Mouse (Mus musculus): ENCODE data around the gene Tshb. TPM values are rescaled to one million over a fixed set of nuclear protein-coding genes. Genes with fewer than 3 reads are reported as not detected.

Tshb gene
- total and polyA plus RNA-seq, 2 experiments from 2014 or later: not detected

DNA sequence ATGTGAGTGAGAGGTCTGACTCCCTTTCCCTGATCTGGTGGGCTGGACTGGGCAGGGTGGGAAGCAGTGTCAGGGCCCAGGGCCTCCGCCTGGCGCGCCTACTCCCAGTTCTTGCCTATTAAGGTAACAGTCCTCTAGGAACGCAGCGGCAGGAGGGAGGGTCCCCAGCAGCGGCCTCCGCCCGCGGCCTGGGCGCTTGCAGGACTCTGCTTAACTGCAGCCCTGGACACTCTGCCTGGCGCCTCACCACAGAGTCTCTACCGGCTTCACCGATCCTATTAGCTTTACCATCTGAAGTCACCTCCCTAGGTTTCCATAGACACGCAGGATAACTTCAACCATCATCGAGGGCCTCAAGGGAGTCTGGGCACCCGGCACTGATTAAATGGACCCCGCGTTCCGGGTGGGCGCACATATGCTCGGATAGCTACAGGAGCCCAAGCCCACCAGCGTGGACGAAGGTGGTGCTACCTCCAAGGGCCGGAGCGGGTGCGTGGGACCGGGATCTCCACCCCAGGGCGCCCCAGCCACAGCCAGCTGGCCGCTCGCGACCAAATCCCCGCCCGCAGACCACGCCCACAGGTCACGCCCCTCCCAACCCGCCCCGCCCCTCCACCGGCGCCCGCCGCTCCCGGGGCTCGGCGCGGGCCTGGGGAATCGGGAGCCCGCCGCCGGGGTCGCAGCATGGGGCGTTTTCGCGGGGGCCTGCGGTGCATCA, 48.0 kb downstream of the Tshb start, which contains the start of gene Tspan2:
Tspan2 (plus strand) TSS at position 217 of the 718 bp plus-strand sequence.
- peaks cover 34% of the 10 kb centered on the region for H3K4me1 ChIP-seq (ENCODE audit: control insufficient read depth, insufficient read depth)

DNA sequence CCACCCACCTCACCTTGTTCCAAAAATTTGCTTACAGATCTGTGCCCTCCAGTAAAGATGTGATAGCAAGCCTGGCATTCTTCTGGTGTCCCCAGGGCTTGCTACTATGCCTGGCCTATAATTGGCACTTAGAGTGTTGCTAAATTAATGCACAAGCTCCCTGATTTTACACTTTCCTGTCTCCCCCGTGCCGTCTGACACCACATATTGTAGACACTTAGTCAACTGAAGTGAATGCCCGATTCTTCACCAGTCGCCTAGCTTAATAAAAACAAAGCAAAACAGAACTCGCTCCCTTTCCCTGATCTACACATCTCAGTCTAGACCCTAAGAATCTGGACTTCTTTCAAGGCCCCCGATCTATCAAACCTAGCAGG, 48.6 kb downstream of the Tshb start:
- H3K27me3 ChIP-seq (ENCODE audit: control insufficient read depth, insufficient read depth, low read length): no peaks in the 10 kb centered on the region
- peak overlapping the region; percentile 93 for H3K4me2 ChIP-seq (ENCODE audit: low read depth, low read length)
- 11% methylated on average over 6 of the region's 6 CpGs for WGBS
- H3K4me1 ChIP-seq (ENCODE audit: control insufficient read depth, insufficient read depth): peaks cover 34% of the 10 kb centered on the region
- TF ChIP-seq CTCF (IDR thresholded peaks at IDR 0.05; ENCODE audit: low read depth) (no peak), EP300 (IDR thresholded peaks at IDR 0.05; ENCODE audit: low read depth) (no peak)
- peak overlapping the region; percentile 72 for H3K4me3 ChIP-seq (ENCODE audit: low read depth, low read length)
- DNase-seq (ENCODE audit: low spot score): no peak
- H3K27ac ChIP-seq (ENCODE audit: low read depth): peak overlapping the region; percentile 93
- peak overlapping the region; percentile 65 for H3K9ac ChIP-seq (replicated peaks; ENCODE audit: low read depth, low read length)
- no peaks in the 10 kb centered on the region for H3K9me3 ChIP-seq (replicated peaks; ENCODE audit: control insufficient read depth, low read length)
- H3K36me3 ChIP-seq (replicated peaks; ENCODE audit: control insufficient read depth, insufficient read depth, low read length): no peaks in the 10 kb centered on the region
- no peak for ATAC-seq (ENCODE audit: insufficient read depth, low read depth)

More for the DNA sequence above, 48.0 kb downstream of the Tshb start, which contains the start of gene Tspan2:
- no peaks in the 10 kb centered on the region for H3K36me3 ChIP-seq (replicated peaks; ENCODE audit: control insufficient read depth, insufficient read depth, low read length)
- no peak for TF ChIP-seq EP300 (IDR thresholded peaks at IDR 0.05; ENCODE audit: low read depth)
- H3K9me3 ChIP-seq (replicated peaks; ENCODE audit: control insufficient read depth, low read length): no peaks in the 10 kb centered on the region
- DNase-seq (ENCODE audit: low spot score) (peak; percentile 59), ATAC-seq (ENCODE audit: insufficient read depth, low read depth) (peak; percentile 88)
- peak within 1 kb of the TSS; percentile 93 for H3K27ac ChIP-seq (ENCODE audit: low read depth)
- peak within 1 kb of the TSS; percentile 72 for H3K4me3 ChIP-seq (ENCODE audit: low read depth, low read length)
- H3K9ac ChIP-seq (replicated peaks; ENCODE audit: low read depth, low read length): peak within 1 kb of the TSS; percentile 65
- H3K27me3 ChIP-seq (ENCODE audit: control insufficient read depth, insufficient read depth, low read length): no peaks in the 10 kb centered on the region
- WGBS: under 1% methylated on average over 51 of the region's 54 CpGs
- H3K4me2 ChIP-seq (ENCODE audit: low read depth, low read length): peak within 1 kb of the TSS; percentile 93

DNA sequence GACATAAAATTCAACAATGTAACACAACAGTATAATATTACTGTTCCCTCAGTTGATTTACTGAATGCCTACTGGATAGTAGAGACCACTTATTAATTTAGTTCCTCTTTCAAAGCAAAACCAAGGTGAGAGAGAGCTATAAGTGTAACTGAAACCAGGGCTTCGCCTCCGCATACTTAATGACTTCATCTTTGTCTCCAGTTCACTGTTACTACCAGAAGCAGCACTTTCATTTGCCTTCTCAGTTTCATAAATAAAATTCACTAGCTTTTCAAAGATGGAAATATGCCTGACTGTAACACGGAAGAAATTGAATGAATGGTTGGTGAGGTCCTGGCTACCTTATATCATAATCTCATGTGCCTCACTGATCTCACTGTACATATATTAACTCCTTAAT, 49.5 kb downstream of the Tshb start:
- peaks cover 30% of the 10 kb centered on the region for H3K4me1 ChIP-seq (ENCODE audit: control insufficient read depth, insufficient read depth)
- no peak overlapping the region for H3K4me3 ChIP-seq (ENCODE audit: low read depth, low read length)
- DNase-seq (ENCODE audit: low spot score) (no peak), ATAC-seq (ENCODE audit: insufficient read depth, low read depth) (no peak)
- no peak overlapping the region for H3K4me2 ChIP-seq (ENCODE audit: low read depth, low read length)
- H3K27ac ChIP-seq (ENCODE audit: low read depth): no peak overlapping the region
- no peaks in the 10 kb centered on the region for H3K9me3 ChIP-seq (replicated peaks; ENCODE audit: control insufficient read depth, low read length)
- no peak overlapping the region for H3K9ac ChIP-seq (replicated peaks; ENCODE audit: low read depth, low read length)
- no peaks in the 10 kb centered on the region for H3K27me3 ChIP-seq (ENCODE audit: control insufficient read depth, insufficient read depth, low read length)
- WGBS: 92% methylated on average over 3 of the region's 3 CpGs
- TF ChIP-seq EP300 (IDR thresholded peaks at IDR 0.05; ENCODE audit: low read depth): no peak
- TF ChIP-seq CTCF (IDR thresholded peaks at IDR 0.05; ENCODE audit: low read depth): no peak
- H3K36me3 ChIP-seq (replicated peaks; ENCODE audit: control insufficient read depth, insufficient read depth, low read length): no peaks in the 10 kb centered on the region

DNA sequence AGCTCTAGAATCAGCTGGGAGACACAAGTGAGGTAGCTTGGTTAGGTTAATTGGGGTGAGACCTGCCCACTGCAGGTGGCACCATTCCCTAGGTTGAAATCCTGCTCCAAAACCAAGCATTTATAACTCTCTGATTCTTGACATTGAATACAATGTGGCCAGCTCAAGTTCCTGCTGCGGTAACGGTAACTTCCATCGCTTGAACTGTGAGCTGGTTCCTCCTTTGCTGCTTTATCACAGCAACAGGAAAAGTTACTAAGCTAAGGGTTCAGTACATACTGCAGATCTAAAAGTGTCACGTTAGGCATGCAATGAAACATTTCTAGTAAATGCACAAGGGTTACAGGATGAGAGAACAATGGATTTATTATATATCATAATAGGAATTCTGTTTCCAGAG, 49.9 kb downstream of the Tshb start:
- H3K4me3 ChIP-seq (ENCODE audit: low read depth, low read length): no peak overlapping the region
- H3K4me2 ChIP-seq (ENCODE audit: low read depth, low read length): no peak overlapping the region
- no peak overlapping the region for H3K9ac ChIP-seq (replicated peaks; ENCODE audit: low read depth, low read length)
- H3K4me1 ChIP-seq (ENCODE audit: control insufficient read depth, insufficient read depth): peaks cover 26% of the 10 kb centered on the region
- no peaks in the 10 kb centered on the region for H3K27me3 ChIP-seq (ENCODE audit: control insufficient read depth, insufficient read depth, low read length)
- no peaks in the 10 kb centered on the region for H3K36me3 ChIP-seq (replicated peaks; ENCODE audit: control insufficient read depth, insufficient read depth, low read length)
- ATAC-seq (ENCODE audit: insufficient read depth, low read depth) (no peak), DNase-seq (ENCODE audit: low spot score) (no peak)
- WGBS: 69% methylated on average over 4 of the region's 4 CpGs
- no peaks in the 10 kb centered on the region for H3K9me3 ChIP-seq (replicated peaks; ENCODE audit: control insufficient read depth, low read length)
- TF ChIP-seq CTCF (IDR thresholded peaks at IDR 0.05; ENCODE audit: low read depth) (no peak), EP300 (IDR thresholded peaks at IDR 0.05; ENCODE audit: low read depth) (no peak)
- H3K27ac ChIP-seq (ENCODE audit: low read depth): no peak overlapping the region

DNA sequence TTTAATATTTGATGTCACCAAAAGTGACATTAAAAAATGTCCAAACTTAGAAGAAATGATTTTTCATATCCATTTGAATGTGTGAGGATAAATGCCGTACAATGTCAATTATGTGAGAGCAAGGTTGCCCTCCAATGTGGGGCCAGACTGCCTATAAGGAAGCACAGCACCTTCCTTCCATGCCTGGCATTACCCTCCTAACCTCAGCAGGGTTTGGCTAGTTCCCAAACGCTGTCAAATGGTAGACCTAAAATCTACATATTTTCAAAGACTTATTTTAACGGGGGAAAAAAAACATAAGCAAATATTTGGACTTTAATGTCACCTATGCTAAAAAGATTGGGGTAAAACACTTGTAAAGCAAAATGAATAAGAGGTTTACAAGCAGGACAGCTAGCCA, 51.4 kb downstream of the Tshb start:
- H3K4me3 ChIP-seq (ENCODE audit: low read depth, low read length): no peak overlapping the region
- WGBS: 70% methylated on average over 3 of the region's 3 CpGs

DNA sequence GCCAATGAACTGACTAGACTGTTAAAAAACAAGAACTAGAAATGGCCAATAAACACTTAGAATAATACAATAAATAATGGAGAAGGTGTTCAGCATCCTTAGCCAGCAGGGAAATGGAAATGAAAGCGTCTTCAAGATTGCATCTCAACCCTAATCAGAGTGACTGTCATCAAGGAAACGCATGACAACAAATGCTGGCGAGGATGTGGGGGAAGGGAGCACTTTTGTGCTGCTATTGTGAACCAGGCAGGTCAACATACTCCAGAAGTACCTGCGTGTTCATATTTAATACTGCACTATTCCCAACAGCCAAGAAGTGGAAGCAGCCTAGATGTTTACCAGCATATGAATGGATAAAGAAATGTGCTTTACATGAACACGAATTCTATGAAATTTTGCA, 53.1 kb downstream of the Tshb start:
- ATAC-seq (ENCODE audit: insufficient read depth, low read depth) (no peak), DNase-seq (ENCODE audit: low spot score) (no peak)
- H3K27ac ChIP-seq (ENCODE audit: low read depth): no peak overlapping the region
- WGBS: 45% methylated on average over 5 of the region's 5 CpGs
- no peak overlapping the region for H3K9ac ChIP-seq (replicated peaks; ENCODE audit: low read depth, low read length)
- TF ChIP-seq EP300 (IDR thresholded peaks at IDR 0.05; ENCODE audit: low read depth) (no peak), CTCF (IDR thresholded peaks at IDR 0.05; ENCODE audit: low read depth) (no peak)
- H3K36me3 ChIP-seq (replicated peaks; ENCODE audit: control insufficient read depth, insufficient read depth, low read length): no peaks in the 10 kb centered on the region
- no peak overlapping the region for H3K4me3 ChIP-seq (ENCODE audit: low read depth, low read length)
- 0 out of 2 replicates have a peak, but pooled peaks cover 5% of the 10 kb centered on the region for H3K4me1 ChIP-seq (ENCODE audit: control insufficient read depth, insufficient read depth)
- no peaks in the 10 kb centered on the region for H3K27me3 ChIP-seq (ENCODE audit: control insufficient read depth, insufficient read depth, low read length)
- no peak overlapping the region for H3K4me2 ChIP-seq (ENCODE audit: low read depth, low read length)
- no peaks in the 10 kb centered on the region for H3K9me3 ChIP-seq (replicated peaks; ENCODE audit: control insufficient read depth, low read length)

More for the DNA sequence above, 51.4 kb downstream of the Tshb start:
- DNase-seq (ENCODE audit: low spot score): no peak
- TF ChIP-seq CTCF (IDR thresholded peaks at IDR 0.05; ENCODE audit: low read depth) (no peak), EP300 (IDR thresholded peaks at IDR 0.05; ENCODE audit: low read depth) (no peak)
- H3K9me3 ChIP-seq (replicated peaks; ENCODE audit: control insufficient read depth, low read length): no peaks in the 10 kb centered on the region
- ATAC-seq (ENCODE audit: insufficient read depth, low read depth): no peak
- no peak overlapping the region for H3K27ac ChIP-seq (ENCODE audit: low read depth)
- no peak overlapping the region for H3K9ac ChIP-seq (replicated peaks; ENCODE audit: low read depth, low read length)
- peaks cover 13% of the 10 kb centered on the region for H3K4me1 ChIP-seq (ENCODE audit: control insufficient read depth, insufficient read depth)
- no peaks in the 10 kb centered on the region for H3K27me3 ChIP-seq (ENCODE audit: control insufficient read depth, insufficient read depth, low read length)
- H3K36me3 ChIP-seq (replicated peaks; ENCODE audit: control insufficient read depth, insufficient read depth, low read length): no peaks in the 10 kb centered on the region
- H3K4me2 ChIP-seq (ENCODE audit: low read depth, low read length): no peak overlapping the region

Other genes starting within 250 kb of the Tshb start
- 16.9 and 90.1 TPM in 2 replicates for gene Tspan2, start 48.2 kb downstream of the Tshb start, total RNA-seq (2014; rRNA removed; ENCODE audit: low replicate concordance)
- 13.2 and 17.1 TPM in 2 replicates for gene Tspan2, start 48.2 kb downstream of the Tshb start, polyA plus RNA-seq (2015; fragmentation: Nextera tagmentation; extraction: Ambion mirVana)
- gene Sycp1, start 153.4 kb upstream of the Tshb start, total RNA-seq (2014; rRNA removed; ENCODE audit: low replicate concordance): not detected in 2 replicates
- gene Sycp1, start 153.4 kb upstream of the Tshb start, polyA plus RNA-seq (2015; fragmentation: Nextera tagmentation; extraction: Ambion mirVana): not detected in 2 replicates
- not detected in 2 replicates for gene Nr1h5, start 181.4 kb upstream of the Tshb start, total RNA-seq (2014; rRNA removed; ENCODE audit: low replicate concordance)
- 0.04 TPM in 1 of 2 replicates, not detected in the other for gene Nr1h5, start 181.4 kb upstream of the Tshb start, polyA plus RNA-seq (2015; fragmentation: Nextera tagmentation; extraction: Ambion mirVana)
- 31.8 TPM in 2 replicates for gene Sike1, start 213.0 kb upstream of the Tshb start, total RNA-seq (2014; rRNA removed; ENCODE audit: low replicate concordance)
- 60.0 and 72.5 TPM in 2 replicates for gene Sike1, start 213.0 kb upstream of the Tshb start, polyA plus RNA-seq (2015; fragmentation: Nextera tagmentation; extraction: Ambion mirVana)
- gene Csde1, start 237.7 kb upstream of the Tshb start, total RNA-seq (2014; rRNA removed; ENCODE audit: low replicate concordance): 229 and 268 TPM in 2 replicates
- 225 and 238 TPM in 2 replicates for gene Csde1, start 237.7 kb upstream of the Tshb start, polyA plus RNA-seq (2015; fragmentation: Nextera tagmentation; extraction: Ambion mirVana)

Measured in heart, postnatal 0 days (tissue).